Mouse (Mus musculus): ENCODE data around the gene Tet1. TPM values are rescaled to one million over a fixed set of nuclear protein-coding genes. Genes with fewer than 3 reads are reported as not detected.
A peak's percentile ranks its signal among the peaks of the same experiment; 100 is the strongest.

Tet1 gene
- polyA plus RNA-seq, 1 experiment: 0.48 TPM

GRCm38 (mm10) chr10:62893356-62893884, 15.4 kb downstream of the Tet1 start:
- no peaks in the 10 kb centered on the region for H3K27me3 ChIP-seq (ENCODE audit: control insufficient read depth, insufficient read depth, insufficient read length)
- no peaks in the 10 kb centered on the region for H3K36me3 ChIP-seq (ENCODE audit: control insufficient read depth, insufficient read depth)
- no peak overlapping the region for H3ac ChIP-seq (ENCODE audit: control insufficient read depth, insufficient read length)
- H3K4me2 ChIP-seq (ENCODE audit: low read depth): no peak overlapping the region
- TF ChIP-seq MYOD1 (IDR thresholded peaks at IDR 0.05; ENCODE audit: control insufficient read depth in 1 of 3, insufficient read length in 2 of 3, low read depth in 2 of 3) (no peak), POLR2AphosphoS2 (IDR thresholded peaks at IDR 0.05; ENCODE audit: insufficient read length, low read depth) (no peak), SRF (IDR thresholded peaks at IDR 0.05; ENCODE audit: control insufficient read depth, insufficient read length, low read depth) (no peak), TCF12 (IDR thresholded peaks at IDR 0.05; ENCODE audit: insufficient read depth, poor library complexity, severe bottlenecking) (no peak), CEBPB (IDR thresholded peaks at IDR 0.05; ENCODE audit: insufficient read depth, poor library complexity, severe bottlenecking) (no peak)
- H3K79me2 ChIP-seq (ENCODE audit: control insufficient read depth, insufficient read depth): no peaks in the 10 kb centered on the region
- no peak overlapping the region for H3K4me3 ChIP-seq

GRCm38 (mm10) chr10:62892549-62893232, 16.1 kb downstream of the Tet1 start:
- H3K4me3 ChIP-seq: no peak overlapping the region
- no peak overlapping the region for H3ac ChIP-seq (ENCODE audit: control insufficient read depth, insufficient read length)
- no peaks in the 10 kb centered on the region for H3K79me2 ChIP-seq (ENCODE audit: control insufficient read depth, insufficient read depth)
- TF ChIP-seq TCF3 (IDR thresholded peaks at IDR 0.05; ENCODE audit: insufficient read length, low read depth): no peak
- peak; percentile 78 for TF ChIP-seq CEBPB (IDR thresholded peaks at IDR 0.05; ENCODE audit: insufficient read depth, poor library complexity, severe bottlenecking)
- H3K27me3 ChIP-seq (ENCODE audit: control insufficient read depth, insufficient read depth, insufficient read length): no peaks in the 10 kb centered on the region
- H3K4me2 ChIP-seq (ENCODE audit: low read depth): no peak overlapping the region
- no peaks in the 10 kb centered on the region for H3K36me3 ChIP-seq (ENCODE audit: control insufficient read depth, insufficient read depth)

GRCm38 (mm10) chr10:62891025-62891424, 17.8 kb downstream of the Tet1 start:
- no peak overlapping the region for H3ac ChIP-seq (ENCODE audit: control insufficient read depth, insufficient read length)
- TF ChIP-seq MYOD1 (IDR thresholded peaks at IDR 0.05; ENCODE audit: control insufficient read depth in 1 of 3, insufficient read length in 2 of 3, low read depth in 2 of 3) (no peak), USF1 (IDR thresholded peaks at IDR 0.05; ENCODE audit: low read depth) (no peak), E2F4 (IDR thresholded peaks at IDR 0.05; ENCODE audit: insufficient read depth) (no peak), CEBPB (IDR thresholded peaks at IDR 0.05; ENCODE audit: insufficient read depth, poor library complexity, severe bottlenecking) (no peak), MYOG (IDR thresholded peaks at IDR 0.05; ENCODE audit: control insufficient read depth in 1 of 3, insufficient read depth in 1 of 3, insufficient read length in 2 of 3, low read depth in 2 of 3) (no peak), POLR2AphosphoS2 (IDR thresholded peaks at IDR 0.05; ENCODE audit: insufficient read length, low read depth) (no peak), TCF3 (IDR thresholded peaks at IDR 0.05; ENCODE audit: insufficient read length, low read depth) (no peak), REST (IDR thresholded peaks at IDR 0.05; ENCODE audit: insufficient read depth, insufficient read length) (no peak), POLR2A (IDR thresholded peaks at IDR 0.05; ENCODE audit: insufficient read length, low read depth) (no peak), TCF12 (IDR thresholded peaks at IDR 0.05; ENCODE audit: insufficient read depth, poor library complexity, severe bottlenecking) (no peak), SRF (IDR thresholded peaks at IDR 0.05; ENCODE audit: control insufficient read depth, insufficient read length, low read depth) (no peak), MAX (IDR thresholded peaks at IDR 0.05; ENCODE audit: low read depth) (no peak)

GRCm38 (mm10) chr10:62886799-62887591, 21.8 kb downstream of the Tet1 start:
- H3ac ChIP-seq (ENCODE audit: control insufficient read depth, insufficient read length): peak overlapping the region; percentile 2
- peak overlapping the region; percentile 99 for H3K4me2 ChIP-seq (ENCODE audit: low read depth)
- no peaks in the 10 kb centered on the region for H3K79me2 ChIP-seq (ENCODE audit: control insufficient read depth, insufficient read depth)
- peak overlapping the region; percentile 33 for H3K4me3 ChIP-seq
- no peaks in the 10 kb centered on the region for H3K36me3 ChIP-seq (ENCODE audit: control insufficient read depth, insufficient read depth)
- no peak for TF ChIP-seq MYOD1 (IDR thresholded peaks at IDR 0.05; ENCODE audit: control insufficient read depth in 1 of 3, insufficient read length in 2 of 3, low read depth in 2 of 3)
- no peak for TF ChIP-seq POLR2AphosphoS2 (IDR thresholded peaks at IDR 0.05; ENCODE audit: insufficient read length, low read depth)
- no peak for TF ChIP-seq REST (IDR thresholded peaks at IDR 0.05; ENCODE audit: insufficient read depth, insufficient read length)
- no peak for TF ChIP-seq CEBPB (IDR thresholded peaks at IDR 0.05; ENCODE audit: insufficient read depth, poor library complexity, severe bottlenecking)
- no peak for TF ChIP-seq MAX (IDR thresholded peaks at IDR 0.05; ENCODE audit: low read depth)
- no peak for TF ChIP-seq SRF (IDR thresholded peaks at IDR 0.05; ENCODE audit: control insufficient read depth, insufficient read length, low read depth)
- no peak for TF ChIP-seq USF1 (IDR thresholded peaks at IDR 0.05; ENCODE audit: low read depth)
- no peak for TF ChIP-seq MYOG (IDR thresholded peaks at IDR 0.05; ENCODE audit: control insufficient read depth in 1 of 3, insufficient read depth in 1 of 3, insufficient read length in 2 of 3, low read depth in 2 of 3)
- H3K27me3 ChIP-seq (ENCODE audit: control insufficient read depth, insufficient read depth, insufficient read length): no peaks in the 10 kb centered on the region

More at GRCm38 (mm10) chr10:62891025-62891424, 17.8 kb downstream of the Tet1 start:
- H3K4me2 ChIP-seq (ENCODE audit: low read depth): no peak overlapping the region
- H3K27me3 ChIP-seq (ENCODE audit: control insufficient read depth, insufficient read depth, insufficient read length): no peaks in the 10 kb centered on the region
- no peaks in the 10 kb centered on the region for H3K79me2 ChIP-seq (ENCODE audit: control insufficient read depth, insufficient read depth)
- H3K36me3 ChIP-seq (ENCODE audit: control insufficient read depth, insufficient read depth): no peaks in the 10 kb centered on the region
- H3K4me3 ChIP-seq: no peak overlapping the region
